Comparison of ENCODE assay signal across 23 mouse cellular contexts in genomic region chr2:33357250-33357838, GRCm38 (mm10). TPM values are rescaled to one million over a fixed set of nuclear protein-coding genes. Genes with fewer than 3 reads are reported as not detected.
DNase-seq lines count a peak whose midpoint lies in the region; ATAC-seq and TF ChIP-seq lines count a peak whose summit lies in the region.
"Had no signal": no experiment of that assay in that cellular context is flagged by ENCODE, and none has a peak within 500 bp of the region (broad histone marks: within the 10 kb centered on the region; RNA-seq: fewer than 3 reads in every experiment).

No protein-coding gene starts in this region.

- whole genome bisulfite sequencing in kidney, embryonic 16.5 days, result 55% methylated on average over 7 of the region's 7 CpGs
- WGBS in midbrain, embryonic 11.5 days, result 84% methylated on average over 7 of the region's 7 CpGs
- 79% methylated on average over 7 of the region's 7 CpGs for WGBS in midbrain, postnatal 0 days
- 68% methylated on average over 7 of the region's 7 CpGs for WGBS in stomach, postnatal 0 days

- no peaks in the 10 kb centered on the region for H3K27me3 ChIP-seq in kidney, embryonic 16.5 days (ENCODE audit: insufficient read depth, low read length)
- no peaks in the 10 kb centered on the region for H3K27me3 ChIP-seq in midbrain, embryonic 11.5 days (ENCODE audit: control insufficient read depth, insufficient read depth, low read length)
- H3K27me3 ChIP-seq in midbrain, postnatal 0 days (ENCODE audit: insufficient read depth, low read length), result no peaks in the 10 kb centered on the region
- H3K27me3 ChIP-seq in stomach, postnatal 0 days (ENCODE audit: control insufficient read depth, insufficient read depth, low read length), result no peaks in the 10 kb centered on the region
- H3K27me3 ChIP-seq: neural tube, embryonic 13.5 days had no signal

- peak overlapping the region; percentile 57; the same call in 1 of the 2 replicates for H3K27ac ChIP-seq in kidney, embryonic 16.5 days (ENCODE audit: low read length)
- H3K27ac ChIP-seq in midbrain, embryonic 11.5 days (ENCODE audit: low read depth, low read length), result no peak overlapping the region
- no peak overlapping the region for H3K27ac ChIP-seq in midbrain, postnatal 0 days (ENCODE audit: low read depth, low read length)
- H3K27ac ChIP-seq in stomach, postnatal 0 days (replicated peaks), result no peak overlapping the region
- H3K27ac ChIP-seq: heart, adult 2 months; hindbrain, embryonic 14.5 days; liver, embryonic 14.5 days; macrophage; midbrain, embryonic 10.5 days; neural tube, embryonic 13.5 days had no signal

- H3K4me1 ChIP-seq in kidney, embryonic 16.5 days (ENCODE audit: insufficient read depth, low read length), result peaks cover 13% of the 10 kb centered on the region
- no peaks in the 10 kb centered on the region for H3K4me1 ChIP-seq in midbrain, embryonic 11.5 days (ENCODE audit: control insufficient read depth, insufficient read depth, low read length)
- H3K4me1 ChIP-seq in midbrain, postnatal 0 days (ENCODE audit: insufficient read depth, low read length), result peaks cover 4% of the 10 kb centered on the region; the same call in 1 of the 2 replicates
- H3K4me1 ChIP-seq in stomach, postnatal 0 days (replicated peaks; ENCODE audit: control insufficient read depth, insufficient read depth), result no peaks in the 10 kb centered on the region

- no peak for ATAC-seq in kidney, embryonic 16.5 days (ENCODE audit: low FRiP score, low TSS enrichment)
- ATAC-seq in midbrain, embryonic 11.5 days (ENCODE audit: low FRiP score), result no peak
- no peak for ATAC-seq in midbrain, postnatal 0 days (ENCODE audit: low FRiP score)
- no peak; the same call in 1 of the 2 replicates for ATAC-seq in stomach, postnatal 0 days (ENCODE audit: low FRiP score, low TSS enrichment)
- ATAC-seq in activated CD4-positive, CD25-positive, alpha-beta regulatory T cell, adult 4 months, result no peak
- ATAC-seq: CD4-positive, CD25-positive, alpha-beta regulatory T cell, adult 4 months had no signal

- no peak for TF ChIP-seq EP300 in stomach, postnatal 0 days (optimal IDR thresholded peaks at IDR 0.05)

- no peak for DNase-seq in kidney, adult 18-20 months
- DNase-seq in midbrain, embryonic 11.5 days (ENCODE audit: low spot score, missing footprints), result peak; percentile 44
- no peak for DNase-seq in midbrain, postnatal 0 days (ENCODE audit: low spot score)
- DNase-seq in Muller cell, postnatal 12 days (ENCODE audit: inconsistent ontology term), result peak; percentile 28
- peak; percentile 69 for DNase-seq in brain, adult 2 months (ENCODE audit: low read depth, low spot score)
- no peak for DNase-seq in stomach, postnatal 0 days (ENCODE audit: low spot score)
- DNase-seq: adrenal gland, postnatal 14 days; cerebellum, adult 11 months; embryo, embryonic 11 days; heart, adult 2 months; heart, postnatal 36 days; kidney, postnatal 36 days; thymus, adult 18-20 months; thymus, postnatal 4 days had no signal

- no peak overlapping the region for H3K4me2 ChIP-seq in kidney, embryonic 16.5 days (replicated peaks; ENCODE audit: low read depth, low read length)
- no peak overlapping the region for H3K4me2 ChIP-seq in midbrain, embryonic 11.5 days
- no peak overlapping the region for H3K4me2 ChIP-seq in midbrain, postnatal 0 days (ENCODE audit: low read depth, low read length, poor library complexity, severe bottlenecking)
- H3K4me2 ChIP-seq in stomach, postnatal 0 days (replicated peaks; ENCODE audit: low read depth), result no peak overlapping the region
- H3K4me2 ChIP-seq: hindbrain, embryonic 14.5 days; neural tube, embryonic 13.5 days had no signal

- H3K4me3 ChIP-seq in kidney, embryonic 16.5 days (ENCODE audit: low read length), result no peak overlapping the region
- H3K4me3 ChIP-seq in midbrain, embryonic 11.5 days (ENCODE audit: low read depth, low read length), result no peak overlapping the region
- H3K4me3 ChIP-seq in midbrain, postnatal 0 days (ENCODE audit: low read depth, low read length), result no peak overlapping the region
- H3K4me3 ChIP-seq in stomach, postnatal 0 days (ENCODE audit: low read depth, low read length), result no peak overlapping the region
- H3K4me3 ChIP-seq: heart, adult 2 months; midbrain, embryonic 10.5 days; neural tube, embryonic 13.5 days had no signal

- H3K36me3 ChIP-seq in kidney, embryonic 16.5 days (ENCODE audit: insufficient read depth, low read length), result no peaks in the 10 kb centered on the region
- H3K36me3 ChIP-seq in midbrain, embryonic 11.5 days (ENCODE audit: control insufficient read depth, insufficient read depth, low read length), result no peaks in the 10 kb centered on the region
- 0 out of 2 replicates have a peak, but pooled peaks cover 3% of the 10 kb centered on the region for H3K36me3 ChIP-seq in midbrain, postnatal 0 days (ENCODE audit: insufficient read depth, low read length)
- H3K36me3 ChIP-seq in stomach, postnatal 0 days (ENCODE audit: control insufficient read depth, insufficient read depth, low read length), result no peaks in the 10 kb centered on the region

- no peaks in the 10 kb centered on the region for H3K9me3 ChIP-seq in kidney, embryonic 16.5 days (ENCODE audit: low read length)
- no peaks in the 10 kb centered on the region for H3K9me3 ChIP-seq in midbrain, embryonic 11.5 days (ENCODE audit: control insufficient read depth, low read length)
- no peaks in the 10 kb centered on the region for H3K9me3 ChIP-seq in midbrain, postnatal 0 days (ENCODE audit: low read length)
- H3K9me3 ChIP-seq in stomach, postnatal 0 days (ENCODE audit: control insufficient read depth, low read length), result no peaks in the 10 kb centered on the region
- H3K9me3 ChIP-seq: G1E; midbrain, embryonic 10.5 days; neural tube, embryonic 13.5 days had no signal

- no peak for TF ChIP-seq CTCF in midbrain, postnatal 0 days (IDR thresholded peaks at IDR 0.05)
- TF ChIP-seq CTCF in stomach, postnatal 0 days (IDR thresholded peaks at IDR 0.05; ENCODE audit: low read depth), result no peak

- H3K9ac ChIP-seq in kidney, embryonic 16.5 days (replicated peaks; ENCODE audit: low read length), result no peak overlapping the region
- no peak overlapping the region for H3K9ac ChIP-seq in midbrain, embryonic 11.5 days (ENCODE audit: low read length)
- H3K9ac ChIP-seq in midbrain, postnatal 0 days (replicated peaks; ENCODE audit: low read length, poor library complexity, severe bottlenecking), result no peak overlapping the region
- no peak overlapping the region for H3K9ac ChIP-seq in stomach, postnatal 0 days (ENCODE audit: low read length)
- H3K9ac ChIP-seq: hindbrain, embryonic 14.5 days; liver, embryonic 14.5 days; neural tube, embryonic 13.5 days had no signal

RNA-seq across cellular contexts. Expression of gene Ralgps1, which starts 13.9 kb away (rescaled TPM):
- polyA plus RNA-seq in kidney, embryonic 16.5 days (2015; fragmentation: Nextera tagmentation; extraction: Ambion mirVana), result 5.2 and 7.1 TPM in 2 replicates
- polyA plus RNA-seq in midbrain, embryonic 11.5 days (2014; fragmentation: Nextera tagmentation; extraction: Ambion mirVana), result 13.5 and 13.8 TPM in 2 replicates
- total RNA-seq in midbrain, postnatal 0 days (2014; rRNA removed), result 74.6 and 88.7 TPM in 2 replicates
- 26.2 and 26.4 TPM in 2 replicates for polyA plus RNA-seq in midbrain, postnatal 0 days (2015; fragmentation: Nextera tagmentation; extraction: Ambion mirVana)
- 2.1 and 2.2 TPM in 2 replicates for polyA plus RNA-seq in stomach, postnatal 0 days (2015; fragmentation: Nextera tagmentation; extraction: Ambion mirVana)
- polyA plus RNA-seq in activated CD4-positive, CD25-positive, alpha-beta regulatory T cell, adult 4 months (2017; shearing (Covaris generic)), result 1 to 10 TPM; 5.8 to 8.9 TPM

Comparison
In these comparisons a context has a peak if more than half of its experiments do, and no peak if none do; other contexts are left out.
1. DNase-seq: peak in midbrain, embryonic 11.5 days (single experiment), Muller cell, postnatal 12 days (single experiment) and brain, adult 2 months (single experiment); none in kidney, adult 18-20 months (single experiment), midbrain, postnatal 0 days (single experiment) and stomach, postnatal 0 days (single experiment).